Mouse (Mus musculus): ENCODE results near the gene Rsph9.

Gene Rsph9

GRCm38 (mm10) chr17:46102608-46103159 is 41.3 kb downstream of the Rsph9 start:
- DNase-seq (ENCODE audit: low spot score in 2 of 2) = no peak

GRCm38 (mm10) chr17:46101906-46102305 is 42.1 kb downstream of the Rsph9 start:
- DNase-seq (ENCODE audit: low spot score in 2 of 2) = no peak

- no peak for DNase-seq (ENCODE audit: low spot score in 2 of 2)
These were observed 45.5 kb downstream of the Rsph9 start for GRCm38 (mm10) chr17:46098525-46098924.

GRCm38 (mm10) chr17:46091899-46092298 is 52.1 kb downstream of the Rsph9 start:
- no peak for DNase-seq (ENCODE audit: low spot score in 2 of 2)

GRCm38 (mm10) chr17:46091351-46091750 is 52.7 kb downstream of the Rsph9 start:
- no peak for DNase-seq (ENCODE audit: low spot score in 2 of 2)

GRCm38 (mm10) chr17:46086341-46086870 is 57.6 kb downstream of the Rsph9 start:
- no peak for DNase-seq (ENCODE audit: low spot score in 2 of 2)

- DNase-seq (ENCODE audit: low spot score in 2 of 2) = peak; percentile 70 to 72
These were observed 59.9 kb downstream of the Rsph9 start for GRCm38 (mm10) chr17:46084091-46084501.

GRCm38 (mm10) chr17:46083381-46083780 is 60.6 kb downstream of the Rsph9 start:
- no peak for DNase-seq (ENCODE audit: low spot score in 2 of 2)

- no peak for DNase-seq (ENCODE audit: low spot score in 2 of 2)
These were observed 62.4 kb downstream of the Rsph9 start for GRCm38 (mm10) chr17:46081657-46082056.

- DNase-seq (ENCODE audit: low spot score in 2 of 2) = no peak
These were observed 63.0 kb downstream of the Rsph9 start for GRCm38 (mm10) chr17:46081042-46081441.

GRCm38 (mm10) chr17:46080388-46080787 is 63.6 kb downstream of the Rsph9 start:
- no peak for DNase-seq (ENCODE audit: low spot score in 2 of 2)

GRCm38 (mm10) chr17:46079037-46079436 is 65.0 kb downstream of the Rsph9 start:
- no peak for DNase-seq (ENCODE audit: low spot score in 2 of 2)

GRCm38 (mm10) chr17:46077921-46078534 is 66.0 kb downstream of the Rsph9 start:
- DNase-seq (ENCODE audit: low spot score in 2 of 2) = no peak

GRCm38 (mm10) chr17:46076260-46076551 is 67.8 kb downstream of the Rsph9 start:
- DNase-seq (ENCODE audit: low spot score in 2 of 2) = no peak

GRCm38 (mm10) chr17:46075551-46076259 is 68.3 kb downstream of the Rsph9 start:
- DNase-seq (ENCODE audit: low spot score in 2 of 2) = no peak

- no peak for DNase-seq (ENCODE audit: low spot score in 2 of 2)
These were observed 68.9 kb downstream of the Rsph9 start for GRCm38 (mm10) chr17:46075116-46075485.

- DNase-seq (ENCODE audit: low spot score in 2 of 2) = no peak
These were observed 69.5 kb downstream of the Rsph9 start for GRCm38 (mm10) chr17:46074398-46075115.

GRCm38 (mm10) chr17:46073730-46074301 is 70.2 kb downstream of the Rsph9 start:
- DNase-seq (ENCODE audit: low spot score in 2 of 2) = no peak
